Mouse (Mus musculus) limb, embryonic 12.5 days (tissue): Measurements from ENCODE around the gene Mindy2. TPM values are rescaled to one million over a fixed set of nuclear protein-coding genes. Genes with fewer than 3 reads are reported as not detected.

ENCODE experiments used
- ATAC-seq: fragments of 200-750 bp; cut with Nextera tagmentation; 2 replicates; pipeline ENCODE4 v1.8.0; 2017; ENCODE audit warnings: low read depth, moderate TSS enrichment; ENCODE audit not compliant: insufficient number of reproducible peaks, insufficient read depth, low FRiP score, low TSS enrichment
- H3K27ac ChIP-seq: fragments of 300-500 bp; sonication (generic); 2 replicates; pipeline ENCODE4 v1.5.1; 2016; ENCODE audit warnings: mild to moderate bottlenecking, moderate library complexity
- H3K27me3 ChIP-seq: fragments of 300-500 bp; sonication (generic); 2 replicates; pipeline ENCODE4 v1.6.1; 2016; ENCODE audit warnings: mild to moderate bottlenecking, moderate library complexity
- H3K36me3 ChIP-seq: fragments of 300-500 bp; sonication (generic); 2 replicates; pipeline ENCODE4 v1.6.1; 2016; ENCODE audit warnings: mild to moderate bottlenecking, moderate library complexity
- H3K4me1 ChIP-seq: fragments of 300-500 bp; sonication (generic); replicated peaks from 2 replicates; pipeline ENCODE4 v1.6.1; 2016
- H3K4me2 ChIP-seq: fragments of 300-500 bp; sonication (generic); 2 replicates; pipeline ENCODE4 v1.6.1; 2016; ENCODE audit warnings: mild to moderate bottlenecking, moderate library complexity
- H3K4me3 ChIP-seq: fragments of 300-500 bp; sonication (generic); replicated peaks from 2 replicates; pipeline ENCODE4 v1.5.1; 2016; ENCODE audit warnings: mild to moderate bottlenecking
- H3K9ac ChIP-seq: fragments of 300-500 bp; sonication (generic); replicated peaks from 2 replicates; pipeline ENCODE4 v1.6.1; 2016; ENCODE audit warnings: mild to moderate bottlenecking, moderate library complexity
- H3K9me3 ChIP-seq: fragments of 300-500 bp; sonication (generic); 2 replicates; pipeline ENCODE4 v1.6.1; 2016; ENCODE audit warnings: mild to moderate bottlenecking, moderate library complexity
- WGBS: fragments of 180-500 bp; shearing (Covaris S2); methylation state at CpG from one replicate; pipeline ENCODE4 v1.1.7; 2016; 5-methylcytosine and 5-hydroxymethylcytosine counted together
- polyA plus RNA-seq: library from polyadenylated mRNA; unstranded; fragments of >200 nt; fragmentation: Nextera tagmentation; extraction: Ambion mirVana; gene quantifications from 2 replicates; pipeline ENCODE4 v1.2.1, GENCODE M21; 2016

Mindy2 gene
- polyA plus RNA-seq, 1 experiment from 2014 or later: 8.0 TPM

DNA sequence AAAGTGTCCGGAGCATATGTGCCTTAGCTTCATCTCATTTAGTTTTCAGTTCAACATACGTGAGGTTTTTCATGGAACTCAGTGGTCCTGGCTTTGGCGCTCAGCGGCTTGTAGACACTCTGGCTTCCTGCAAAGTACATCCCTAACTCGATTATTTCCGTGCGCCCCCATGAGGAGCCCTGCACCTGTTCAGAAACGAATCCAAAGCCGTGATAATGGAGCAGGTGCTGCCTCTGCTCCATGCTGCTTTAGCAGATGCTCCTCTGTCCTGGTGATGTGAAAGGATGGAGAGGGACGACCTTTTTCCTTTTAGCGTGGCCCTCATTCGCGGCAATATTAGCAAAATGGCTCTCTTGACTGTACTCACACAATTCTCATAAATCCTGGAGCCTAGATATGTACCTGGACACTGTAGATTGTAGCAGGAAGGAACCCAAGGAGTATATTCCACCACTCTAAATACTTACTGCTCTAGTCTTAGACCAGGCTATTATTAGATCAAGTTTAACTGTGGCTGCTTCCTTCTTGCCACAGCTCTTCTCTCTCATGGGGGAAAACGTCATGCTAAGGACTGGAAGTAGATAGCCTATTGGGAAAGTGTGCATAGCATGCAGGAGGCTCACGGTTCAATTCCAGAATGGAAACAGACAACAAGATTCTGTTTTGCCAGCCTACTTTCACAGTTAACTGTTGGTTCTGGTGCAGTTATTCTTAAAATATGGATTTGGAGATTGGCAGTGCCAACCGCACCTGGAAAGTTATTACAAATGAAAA is 8.6 kb upstream of the Mindy2 start:
- no peaks in the 10 kb centered on the region for H3K27me3 ChIP-seq
- H3K4me1 ChIP-seq: no peaks in the 10 kb centered on the region
- no peak for ATAC-seq
- 72% methylated on average over 16 of the region's 16 CpGs for WGBS
- no peak overlapping the region for H3K27ac ChIP-seq
- no peak overlapping the region for H3K4me3 ChIP-seq
- no peak overlapping the region for H3K4me2 ChIP-seq
- no peak overlapping the region for H3K9ac ChIP-seq
- 0 out of 2 replicates have a peak, but pooled peaks cover 3% of the 10 kb centered on the region for H3K9me3 ChIP-seq
- no peaks in the 10 kb centered on the region for H3K36me3 ChIP-seq

DNA sequence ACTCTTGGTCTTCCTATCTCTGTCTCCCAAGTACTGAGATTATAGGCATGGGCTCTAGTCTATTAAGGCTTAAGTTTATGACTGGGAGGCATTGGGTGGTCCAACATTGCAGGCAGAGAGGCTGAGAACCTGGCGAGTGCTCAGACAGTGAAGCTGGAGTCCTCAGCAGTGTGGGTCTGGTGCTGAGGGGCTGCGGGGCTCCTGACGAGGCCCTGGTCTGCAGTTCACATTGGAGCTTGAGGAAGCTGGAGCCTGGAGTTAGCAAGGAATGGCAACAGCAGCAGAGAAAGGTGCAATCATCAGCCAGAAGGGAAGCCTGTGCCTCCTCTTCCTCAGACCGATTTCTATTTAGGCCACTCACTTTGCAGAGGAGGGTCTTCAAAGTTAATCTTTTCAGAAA is 7.9 kb upstream of the Mindy2 start:
- Histone ChIP-seq H3K4me2 (no peak overlapping the region), H3K27ac (no peak overlapping the region), H3K27me3 (no peaks in the 10 kb centered on the region), H3K4me3 (no peak overlapping the region), H3K9ac (no peak overlapping the region), H3K36me3 (no peaks in the 10 kb centered on the region), H3K9me3 (0 out of 2 replicates have a peak, but pooled peaks cover 3% of the 10 kb centered on the region), H3K4me1 (no peaks in the 10 kb centered on the region)
- 68% methylated on average over 4 of the region's 4 CpGs for WGBS
- ATAC-seq: no peak

DNA sequence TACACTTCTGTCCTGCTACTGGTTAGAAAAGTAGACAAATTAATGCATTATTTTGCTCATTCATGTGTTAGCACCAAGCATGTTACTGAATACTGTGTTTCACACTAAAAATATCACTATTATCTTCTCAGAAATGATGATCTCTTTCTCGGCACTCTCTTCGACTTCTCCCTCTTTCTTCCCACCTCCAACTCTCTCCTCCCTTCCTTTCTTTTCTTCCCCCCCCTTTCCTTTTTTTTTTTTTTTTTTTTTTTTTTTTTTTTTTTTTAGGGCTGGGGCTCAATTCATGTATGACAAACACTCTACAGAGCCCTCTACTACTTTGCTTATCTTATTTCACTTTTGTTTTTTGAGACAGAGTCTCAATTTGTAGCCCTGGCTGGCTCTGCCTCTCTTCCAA is 1.3 kb upstream of the Mindy2 start:
- no peak overlapping the region for H3K27ac ChIP-seq
- no peak overlapping the region for H3K4me3 ChIP-seq
- WGBS: 56% methylated on average over 2 of the region's 2 CpGs
- H3K4me2 ChIP-seq: no peak overlapping the region
- ATAC-seq: no peak
- H3K4me1 ChIP-seq: peaks cover 7% of the 10 kb centered on the region
- H3K27me3 ChIP-seq: peaks cover 4% of the 10 kb centered on the region; the same call in 1 of the 2 replicates
- no peaks in the 10 kb centered on the region for H3K36me3 ChIP-seq
- H3K9me3 ChIP-seq: no peaks in the 10 kb centered on the region
- H3K9ac ChIP-seq: no peak overlapping the region

DNA sequence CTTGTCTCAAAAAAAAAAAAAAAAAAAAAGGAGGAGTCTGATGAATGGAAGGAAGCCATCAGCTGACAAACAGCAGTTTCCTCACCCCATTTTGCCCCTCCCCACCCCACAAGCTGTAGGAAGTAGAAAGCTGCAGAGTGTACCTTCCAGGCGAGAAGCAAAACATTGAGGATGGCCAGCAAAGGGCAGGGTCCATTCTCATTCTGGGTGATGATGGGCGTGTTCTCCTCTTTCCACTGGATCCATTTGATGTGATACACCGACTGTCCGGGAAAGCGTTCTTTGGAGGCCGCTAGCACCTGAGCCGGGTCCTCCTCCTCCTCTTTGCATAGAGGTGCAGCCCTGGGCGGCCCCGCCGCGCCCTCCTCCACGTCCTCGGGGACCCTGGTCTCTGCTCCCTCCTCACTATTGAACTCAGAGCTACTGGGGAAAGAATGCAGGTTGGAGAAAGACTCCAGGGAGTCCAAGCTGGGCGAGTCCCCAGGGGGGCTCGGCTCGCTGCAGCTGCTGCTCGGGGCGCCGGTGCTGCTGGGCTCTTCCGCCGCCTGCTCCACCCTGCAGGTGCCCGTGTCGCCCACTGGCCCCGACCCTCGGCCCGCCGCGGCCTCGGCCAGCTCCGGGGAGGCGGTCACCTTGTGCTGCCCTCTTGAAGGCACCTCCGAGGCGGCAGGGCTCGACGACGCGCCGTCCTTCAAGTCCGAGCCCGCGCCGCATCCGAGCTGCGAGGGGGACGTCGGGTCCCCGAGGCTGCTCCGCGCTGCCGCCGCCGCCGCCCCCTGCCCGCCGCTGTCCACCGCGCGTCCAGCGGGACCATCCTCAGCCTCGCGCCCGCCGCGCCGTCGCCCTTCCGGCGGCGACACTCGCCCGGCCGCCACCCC is 605 bp downstream of the Mindy2 start, which contains the start of gene Gm10642:
Gene Gm10642 (plus strand): TSS at position 122 of the 878 bp plus-strand sequence.
- under 1% methylated on average over 65 of the region's 72 CpGs for WGBS
- Histone ChIP-seq H3K36me3 (no peaks in the 10 kb centered on the region), H3K27me3 (peaks cover 4% of the 10 kb centered on the region; the same call in 1 of the 2 replicates), H3K9me3 (no peaks in the 10 kb centered on the region), H3K9ac (peak within 1 kb of the TSS; percentile 78), H3K27ac (peak within 1 kb of the TSS; percentile 78), H3K4me1 (peaks cover 7% of the 10 kb centered on the region), H3K4me2 (peak within 1 kb of the TSS; percentile 93), H3K4me3 (peak within 1 kb of the TSS; percentile 82)
- peak; percentile 48 for ATAC-seq

- H3K9me3 ChIP-seq: no peaks in the 10 kb centered on the region
- no peak overlapping the region for H3K27ac ChIP-seq
- peak overlapping the region; percentile 82 for H3K4me3 ChIP-seq
- peak overlapping the region; percentile 93 for H3K4me2 ChIP-seq
- H3K27me3 ChIP-seq: peaks cover 4% of the 10 kb centered on the region; the same call in 1 of the 2 replicates
- WGBS: 49% methylated on average over 2 of the region's 2 CpGs
- H3K4me1 ChIP-seq: peaks cover 7% of the 10 kb centered on the region
- H3K9ac ChIP-seq: no peak overlapping the region
- ATAC-seq: no peak
- H3K36me3 ChIP-seq: no peaks in the 10 kb centered on the region
Measured at GRCm38 (mm10) chr9:70655764-70656129, 1.2 kb downstream of the Mindy2 start.

DNA sequence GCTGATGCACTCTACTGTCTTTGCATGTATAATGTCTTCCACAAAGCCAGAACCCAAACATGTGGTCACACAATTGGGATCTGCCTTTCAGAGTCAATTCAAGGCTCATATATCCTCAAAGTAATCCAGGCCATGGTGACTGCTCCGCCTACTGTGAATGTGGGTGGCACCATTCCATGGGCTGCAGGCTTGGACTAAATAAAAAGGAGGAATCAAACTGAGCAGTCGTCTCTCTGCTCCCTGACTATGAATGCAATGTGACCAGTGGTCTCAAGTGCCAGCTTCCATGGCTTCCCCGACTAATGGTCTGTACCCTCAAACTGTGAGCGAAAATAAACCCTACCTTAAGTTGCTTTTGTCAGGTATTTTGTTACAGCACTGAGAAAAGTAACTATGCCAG is 2.5 kb downstream of the Mindy2 start:
- Histone ChIP-seq H3K4me2 (peak overlapping the region; percentile 6; the same call in 1 of the 2 replicates), H3K9ac (no peak overlapping the region), H3K9me3 (no peaks in the 10 kb centered on the region), H3K36me3 (no peaks in the 10 kb centered on the region), H3K27ac (no peak overlapping the region), H3K4me1 (peaks cover 7% of the 10 kb centered on the region), H3K4me3 (no peak overlapping the region), H3K27me3 (peaks cover 4% of the 10 kb centered on the region; the same call in 1 of the 2 replicates)
- no peak for ATAC-seq
- WGBS: 75% methylated on average over 4 of the region's 4 CpGs

DNA sequence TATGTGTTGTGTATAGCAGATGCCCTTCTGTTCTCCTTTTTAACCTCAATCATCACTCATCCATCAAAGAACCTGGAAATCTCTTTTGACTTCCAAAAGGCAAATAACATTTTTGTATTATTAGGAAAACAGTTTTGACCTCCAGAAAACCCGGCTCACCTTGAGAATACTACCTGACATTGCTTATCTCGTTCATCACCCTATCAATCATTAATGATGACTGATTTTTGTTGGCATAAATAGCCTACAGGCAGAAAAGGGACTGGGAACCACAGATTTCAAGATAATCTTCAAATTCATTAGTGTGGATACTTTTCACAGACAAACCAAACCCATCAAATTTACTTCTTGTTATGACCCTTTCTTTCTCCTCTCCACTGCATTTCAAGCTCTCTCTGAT is 3.1 kb downstream of the Mindy2 start:
- Histone ChIP-seq H3K4me3 (no peak overlapping the region), H3K4me2 (no peak overlapping the region), H3K27me3 (peaks cover 4% of the 10 kb centered on the region; the same call in 1 of the 2 replicates), H3K4me1 (peaks cover 7% of the 10 kb centered on the region), H3K36me3 (no peaks in the 10 kb centered on the region), H3K9ac (no peak overlapping the region), H3K9me3 (no peaks in the 10 kb centered on the region), H3K27ac (no peak overlapping the region)
- 88% methylated on average over 2 of the region's 2 CpGs for WGBS
- ATAC-seq: no peak

DNA sequence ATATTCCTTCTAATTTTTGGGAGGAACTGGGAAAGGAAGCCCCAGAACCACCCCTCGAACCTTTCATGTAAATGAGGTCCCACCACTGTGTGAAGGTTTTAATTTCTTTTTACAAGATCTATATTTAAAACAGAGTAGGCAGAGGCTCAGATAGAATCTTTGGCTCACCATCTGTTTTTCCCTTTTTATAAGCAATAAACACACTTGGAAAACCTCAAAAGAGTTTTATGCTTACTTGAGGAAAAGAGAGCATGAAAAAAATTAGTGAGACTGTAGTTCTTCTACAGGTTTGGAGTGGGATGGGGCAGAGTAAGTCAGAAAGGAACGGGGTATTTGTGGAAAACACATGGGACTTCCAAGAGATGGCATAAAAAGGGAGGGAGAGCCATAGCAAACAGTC is 4.8 kb downstream of the Mindy2 start:
- H3K9me3 ChIP-seq: no peaks in the 10 kb centered on the region
- no peak overlapping the region for H3K9ac ChIP-seq
- H3K4me1 ChIP-seq: peaks cover 4% of the 10 kb centered on the region
- H3K4me2 ChIP-seq: no peak overlapping the region
- no peak overlapping the region for H3K27ac ChIP-seq
- no peaks in the 10 kb centered on the region for H3K36me3 ChIP-seq
- H3K27me3 ChIP-seq: peaks cover 4% of the 10 kb centered on the region; the same call in 1 of the 2 replicates
- 61% methylated on average over 2 of the region's 2 CpGs for WGBS
- ATAC-seq: no peak
- H3K4me3 ChIP-seq: no peak overlapping the region

DNA sequence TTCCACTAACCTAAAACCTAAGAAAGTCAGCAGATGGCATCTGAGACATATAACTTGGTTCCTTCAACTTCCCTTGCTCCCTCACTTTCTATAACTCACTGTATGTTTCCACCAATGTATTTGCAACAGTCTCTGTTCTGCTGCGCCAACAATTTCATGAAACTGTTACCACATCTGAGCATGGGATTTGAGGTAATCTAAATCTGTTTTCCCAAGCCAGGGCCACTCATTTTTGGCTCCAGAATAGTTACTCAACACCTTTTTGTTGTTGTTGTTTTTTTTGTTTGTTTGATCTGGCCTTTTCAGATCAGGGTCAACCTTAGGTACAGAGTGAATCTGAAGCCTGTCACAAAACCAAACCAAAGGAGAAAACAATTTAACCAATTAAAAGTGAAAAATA is 6.0 kb downstream of the Mindy2 start:
- Histone ChIP-seq H3K9me3 (no peaks in the 10 kb centered on the region), H3K9ac (no peak overlapping the region), H3K27me3 (peaks cover under 1% of the 10 kb centered on the region; the same call in 1 of the 2 replicates), H3K36me3 (no peaks in the 10 kb centered on the region), H3K4me3 (no peak overlapping the region), H3K27ac (no peak overlapping the region), H3K4me2 (no peak overlapping the region), H3K4me1 (peaks cover under 1% of the 10 kb centered on the region; the same call in 1 of the 2 replicates)
- 95% methylated on average over 1 of the region's 1 CpGs for WGBS
- no peak for ATAC-seq

- no peak overlapping the region for H3K4me3 ChIP-seq
- no peak overlapping the region for H3K4me2 ChIP-seq
- no peak overlapping the region for H3K9ac ChIP-seq
- WGBS: 89% methylated on average over 2 of the region's 2 CpGs
- H3K9me3 ChIP-seq: no peaks in the 10 kb centered on the region
- no peaks in the 10 kb centered on the region; the same call in 1 of the 2 replicates for H3K27me3 ChIP-seq
- no peak for ATAC-seq
- no peak overlapping the region for H3K27ac ChIP-seq
- no peaks in the 10 kb centered on the region for H3K36me3 ChIP-seq
- H3K4me1 ChIP-seq: no peaks in the 10 kb centered on the region
Measured at GRCm38 (mm10) chr9:70650260-70650659, 6.7 kb downstream of the Mindy2 start.

- H3K4me1 ChIP-seq: no peaks in the 10 kb centered on the region
- H3K9me3 ChIP-seq: no peaks in the 10 kb centered on the region
- no peak for ATAC-seq
- 85% methylated on average over 2 of the region's 2 CpGs for WGBS
- H3K4me2 ChIP-seq: no peak overlapping the region
- no peaks in the 10 kb centered on the region for H3K27me3 ChIP-seq
- no peak overlapping the region for H3K27ac ChIP-seq
- no peaks in the 10 kb centered on the region for H3K36me3 ChIP-seq
- H3K9ac ChIP-seq: no peak overlapping the region
- H3K4me3 ChIP-seq: no peak overlapping the region
Measured at GRCm38 (mm10) chr9:70636748-70637147, 20.2 kb downstream of the Mindy2 start.
